Mouse (Mus musculus): Measurements from ENCODE around the gene Cpt1c.

Cpt1c gene

GRCm38 (mm10) chr7:44999753-45000152 is 25.1 kb upstream of the Cpt1c start:
- no peak for DNase-seq (ENCODE audit: low spot score)

GRCm38 (mm10) chr7:44998501-44998955 is 23.9 kb upstream of the Cpt1c start, which contains the start of gene Bcl2l12:
Bcl2l12 (minus strand) TSS chr7:44998712.
- DNase-seq (ENCODE audit: low spot score): no peak

GRCm38 (mm10) chr7:44997940-44998428 is 23.3 kb upstream of the Cpt1c start:
- DNase-seq (ENCODE audit: low spot score): no peak

GRCm38 (mm10) chr7:44997231-44997939 is 22.7 kb upstream of the Cpt1c start, which contains the start of gene Irf3:
Irf3 (plus strand) TSS chr7:44997648.
- DNase-seq (ENCODE audit: low spot score): peak; percentile 97

GRCm38 (mm10) chr7:44996672-44997071 is 22.0 kb upstream of the Cpt1c start:
- no peak for DNase-seq (ENCODE audit: low spot score)

- no peak for DNase-seq (ENCODE audit: low spot score)
These were observed 12.4 kb upstream of the Cpt1c start for GRCm38 (mm10) chr7:44986879-44987718.

- peak; percentile 97 for DNase-seq (ENCODE audit: low spot score)
These were observed 11.7 kb upstream of the Cpt1c start, which contains the start of gene Prmt1 for GRCm38 (mm10) chr7:44986192-44986878. Prmt1 (minus strand) TSS chr7:44986568.

- no peak for DNase-seq (ENCODE audit: low spot score)
These were observed 11.0 kb upstream of the Cpt1c start for GRCm38 (mm10) chr7:44985595-44986191.

GRCm38 (mm10) chr7:44984833-44985164 is 10.1 kb upstream of the Cpt1c start:
- DNase-seq (ENCODE audit: low spot score): no peak

- DNase-seq (ENCODE audit: low spot score): no peak
These were observed 9.5 kb upstream of the Cpt1c start for GRCm38 (mm10) chr7:44983944-44984832.

GRCm38 (mm10) chr7:44983085-44983484 is 8.4 kb upstream of the Cpt1c start:
- peak; percentile 82 for DNase-seq (ENCODE audit: low spot score)

GRCm38 (mm10) chr7:44981539-44981938 is 6.9 kb upstream of the Cpt1c start:
- no peak for DNase-seq (ENCODE audit: low spot score)

- no peak for DNase-seq (ENCODE audit: low spot score)
These were observed 3.6 kb upstream of the Cpt1c start for GRCm38 (mm10) chr7:44978300-44978699.

GRCm38 (mm10) chr7:44975117-44975419 is 417 bp upstream of the Cpt1c start:
- no peak for DNase-seq (ENCODE audit: low spot score)

GRCm38 (mm10) chr7:44973415-44974130 is 1.1 kb downstream of the Cpt1c start:
- no peak for DNase-seq (ENCODE audit: low spot score)

- no peak for DNase-seq (ENCODE audit: low spot score)
These were observed 3.5 kb downstream of the Cpt1c start for GRCm38 (mm10) chr7:44971142-44971541.

- no peak for DNase-seq (ENCODE audit: low spot score)
These were observed 4.4 kb downstream of the Cpt1c start for GRCm38 (mm10) chr7:44970231-44970691.

- DNase-seq (ENCODE audit: low spot score): no peak
These were observed 8.0 kb downstream of the Cpt1c start for GRCm38 (mm10) chr7:44966638-44967037.

GRCm38 (mm10) chr7:44965975-44966374 is 8.7 kb downstream of the Cpt1c start:
- no peak for DNase-seq (ENCODE audit: low spot score)

GRCm38 (mm10) chr7:44964990-44965389 is 9.7 kb downstream of the Cpt1c start:
- no peak for DNase-seq (ENCODE audit: low spot score)
